Mouse (Mus musculus) regulatory T cell (primary cell): Measurements from ENCODE around the gene Pole2.

Source experiments
- in situ Hi-C: fragments of 300-600 bp; cut with MboI, MseI; formaldehyde crosslinking; loops from one replicate; pipeline ENCODE4 v1.15.1; 2025; ENCODE audit warnings: high pct_unique_total_duplicates

The Pole2 gene

DNA sequence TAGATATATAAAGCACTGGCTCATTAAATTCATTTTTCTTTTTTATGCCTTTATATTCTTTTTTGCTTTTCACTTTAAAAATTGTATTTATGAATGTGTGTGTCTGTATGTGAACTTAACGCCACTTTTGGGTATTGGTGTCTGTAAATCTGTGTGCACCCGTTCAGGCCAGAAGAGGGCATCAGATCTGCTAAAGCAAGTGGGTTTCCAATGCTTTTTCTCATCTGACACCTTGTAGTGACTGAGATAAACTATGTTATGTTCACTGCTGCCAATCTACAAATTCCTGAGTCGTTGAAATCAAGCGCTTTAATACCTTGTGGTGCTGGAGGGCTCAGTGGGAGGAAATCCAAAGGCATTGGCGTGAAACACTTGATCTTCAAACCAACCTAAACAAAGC lies 16.9 kb downstream of the Pole2 start:
- in situ Hi-C loops = loop anchor here (10.0 kb wide), 1 partner anchor 94 kb away; no protein-coding TSS in a partner anchor

DNA sequence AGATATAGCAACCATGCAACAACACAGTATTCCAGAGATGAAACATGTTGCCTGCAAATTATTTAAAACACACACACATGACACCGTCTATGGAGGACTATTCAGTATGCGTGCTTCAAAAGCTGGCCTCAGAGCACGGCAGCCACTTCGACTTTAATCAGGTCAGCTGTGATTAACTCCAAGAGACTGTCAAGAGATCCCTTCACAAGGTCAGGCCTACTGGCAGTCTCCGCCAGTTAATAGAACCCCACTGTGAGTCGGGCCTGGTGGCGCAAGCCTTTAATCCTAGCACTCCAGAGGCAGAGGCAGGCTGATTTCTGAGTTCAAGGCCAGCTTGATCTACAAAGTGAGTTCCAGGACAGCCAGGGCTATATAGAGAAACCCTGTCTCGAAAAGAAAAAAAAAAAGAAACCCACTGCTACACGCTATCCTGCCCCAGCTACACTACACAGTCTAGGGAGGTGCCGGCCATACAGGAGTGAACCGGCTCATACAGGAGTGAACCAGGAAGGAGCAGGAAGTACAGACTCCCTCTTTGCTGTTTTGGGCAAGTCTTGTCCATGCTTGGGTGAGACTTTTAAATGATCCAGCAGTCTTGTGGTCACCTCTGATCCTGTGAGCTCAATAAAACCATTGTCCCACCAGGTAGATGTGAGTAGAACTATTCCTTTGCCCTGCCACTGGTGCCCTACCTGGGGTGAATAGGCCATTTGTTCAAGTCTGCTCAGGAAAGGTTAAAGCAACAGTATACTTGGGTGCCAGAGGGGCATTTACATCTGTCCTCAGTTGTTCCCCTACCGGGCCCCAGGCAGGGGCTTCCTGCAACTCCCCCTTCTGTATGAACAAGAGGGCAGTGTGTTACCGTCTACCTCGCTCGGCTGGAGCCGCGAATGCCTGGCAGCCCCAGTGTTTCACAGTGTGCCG lies 17.7 kb downstream of the Pole2 start:
- in situ Hi-C loops = loop anchor here (10.0 kb wide), 1 partner anchor 94 kb away; no protein-coding TSS in a partner anchor

DNA sequence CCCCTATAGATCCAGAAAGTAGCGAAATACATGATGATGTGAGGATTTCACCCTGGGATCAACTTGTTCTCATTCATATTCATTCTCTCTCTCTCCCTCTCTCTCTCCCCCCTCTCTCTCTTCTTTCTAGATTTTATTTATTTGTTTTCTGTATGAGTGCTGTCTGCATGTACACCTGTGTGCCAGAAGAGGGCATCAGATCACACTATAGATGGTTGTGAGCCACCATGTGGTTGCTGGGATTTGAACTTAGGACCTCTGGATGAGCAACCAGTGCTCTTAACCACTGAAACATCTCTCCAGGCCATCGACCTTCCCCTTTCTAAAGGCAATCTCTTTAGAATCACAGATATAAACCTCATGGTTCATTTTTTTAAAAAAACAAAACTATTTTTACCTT lies 19.5 kb downstream of the Pole2 start:
- in situ Hi-C loops = loop anchor here (5.0 kb wide), 1 partner anchor 384 kb away; no protein-coding TSS in a partner anchor

DNA sequence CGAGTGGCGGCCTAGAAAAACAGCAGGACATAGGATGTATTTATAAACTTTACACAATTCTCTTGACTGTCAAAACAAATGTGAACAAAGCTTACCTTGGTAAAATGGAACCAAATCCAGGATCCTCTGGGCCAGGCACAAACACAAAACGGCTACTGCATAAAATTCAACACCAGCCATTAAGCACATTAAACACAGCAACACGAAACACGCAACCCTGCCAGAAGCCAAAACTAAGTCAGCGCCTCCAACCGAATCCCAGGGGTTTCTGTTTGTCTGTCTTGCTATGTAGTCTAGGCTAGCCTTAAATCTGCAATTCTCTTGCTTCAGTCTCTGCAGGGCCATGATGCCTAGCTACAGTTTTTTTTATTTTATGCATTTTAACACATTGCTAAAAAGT lies 20.1 kb downstream of the Pole2 start:
- in situ Hi-C loops = loop anchor here (5.0 kb wide), 1 partner anchor 384 kb away; no protein-coding TSS in a partner anchor

DNA sequence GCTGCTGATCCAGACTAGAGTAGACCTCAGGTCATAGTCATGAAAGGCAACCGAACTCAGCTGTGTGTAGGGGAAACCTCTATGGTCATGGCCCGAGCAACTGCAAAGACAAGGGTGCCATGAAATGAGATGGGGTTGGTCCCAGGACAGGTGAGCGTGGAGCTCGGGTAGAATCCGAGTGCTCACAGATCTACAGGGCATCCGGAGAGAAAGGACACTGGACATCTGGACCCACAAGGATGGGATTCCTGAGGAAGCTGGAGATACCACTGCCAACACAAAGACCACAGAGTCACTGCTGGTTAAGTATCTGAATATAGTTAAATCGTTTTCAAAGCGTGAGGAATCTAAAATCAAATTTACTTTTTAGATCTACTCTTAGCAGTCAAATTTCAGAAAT lies 20.6 kb downstream of the Pole2 start:
- in situ Hi-C loops = loop anchor here (5.0 kb wide), 1 partner anchor 385 kb away; no protein-coding TSS in a partner anchor

DNA sequence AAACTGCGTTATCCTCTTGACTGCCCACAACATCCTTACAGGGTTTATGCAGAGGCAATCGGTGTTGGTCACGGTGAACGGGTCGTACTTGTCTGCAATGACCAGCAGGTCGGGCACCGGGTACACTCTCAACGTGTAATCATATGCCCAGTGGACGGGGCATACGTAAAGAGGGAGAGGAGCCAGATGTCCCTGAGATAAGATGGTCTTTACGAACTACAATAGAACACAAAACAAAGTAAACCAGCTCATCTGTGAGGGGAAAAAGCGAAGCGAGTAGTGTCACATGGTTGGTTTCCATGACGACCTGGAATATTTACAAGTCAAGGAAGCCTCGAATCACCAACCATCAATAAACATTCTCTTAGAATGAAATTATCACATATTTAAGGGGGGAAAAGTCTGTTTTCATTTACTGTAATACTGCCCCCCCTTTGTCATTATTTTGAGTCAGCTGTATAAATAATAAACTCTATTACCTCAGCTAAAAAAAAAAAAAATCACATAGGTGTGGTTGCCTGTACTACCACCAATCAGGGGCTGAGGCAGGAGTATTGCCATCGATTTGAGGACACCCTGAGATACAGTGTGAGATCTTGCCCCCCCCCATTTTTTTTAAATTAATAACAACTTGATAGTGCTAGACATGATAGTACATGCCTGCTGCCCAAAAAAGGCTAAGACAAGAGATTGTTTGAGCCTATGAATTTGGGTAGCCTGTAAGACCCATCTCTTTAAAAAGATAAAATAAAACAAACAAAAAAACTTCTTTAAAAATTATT lies 23.8 kb downstream of the Pole2 start, which contains the start of gene Gm49384:
Gene Gm49384, minus strand, starts transcription at position 216 of the 782 bp plus-strand sequence.
- in situ Hi-C loops = no loop called here

DNA sequence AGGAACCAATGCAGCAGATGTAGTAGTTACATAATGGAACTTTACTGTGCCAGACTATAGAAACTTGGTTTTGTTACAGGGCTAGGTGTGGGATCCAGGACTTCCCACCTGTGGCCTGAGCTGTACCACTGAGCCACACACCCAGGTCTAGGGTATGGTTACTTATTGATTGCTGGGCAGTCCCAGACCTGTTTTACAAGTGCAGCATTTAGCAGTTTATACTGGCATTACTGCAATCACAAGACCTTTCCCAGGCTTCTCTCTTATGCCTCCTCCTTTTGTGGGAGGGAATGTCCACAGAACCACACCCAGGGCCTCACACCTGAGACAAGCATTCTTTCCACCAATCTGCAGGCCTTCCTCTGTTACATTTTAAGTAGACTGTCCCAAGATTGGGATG lies 29.0 kb downstream of the Pole2 start:
- in situ Hi-C loops = loop anchor here (25.0 kb wide), 2 partner anchors 1838 to 1938 kb away; partner anchors contain the start of genes 2700049A03Rik and Timm9

DNA sequence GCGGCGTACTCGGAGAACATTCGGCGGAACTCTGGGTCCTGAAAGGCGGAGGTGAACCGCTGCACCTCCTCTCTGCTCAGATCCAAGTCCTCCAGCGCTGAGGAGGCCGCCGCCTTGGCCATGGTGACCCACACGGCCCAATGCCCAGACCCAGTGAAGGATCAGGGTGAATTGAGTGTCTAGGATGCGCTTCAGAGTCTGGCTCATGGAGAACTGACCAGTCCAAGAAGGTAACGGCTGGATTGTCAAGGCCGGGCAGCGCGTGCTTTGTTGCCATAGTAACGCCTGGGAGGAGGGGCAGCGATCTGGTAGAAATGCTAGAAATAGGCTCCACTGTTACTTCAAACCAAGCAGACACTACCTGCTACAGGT lies 29.8 kb downstream of the Pole2 start, which contains the start of gene Dnaaf2:
Gene Dnaaf2, minus strand, starts transcription at position 266 of the 372 bp plus-strand sequence.
- in situ Hi-C loops = loop anchor here (25.0 kb wide), 2 partner anchors 1839 to 1939 kb away; partner anchors contain the start of genes 2700049A03Rik and Timm9

DNA sequence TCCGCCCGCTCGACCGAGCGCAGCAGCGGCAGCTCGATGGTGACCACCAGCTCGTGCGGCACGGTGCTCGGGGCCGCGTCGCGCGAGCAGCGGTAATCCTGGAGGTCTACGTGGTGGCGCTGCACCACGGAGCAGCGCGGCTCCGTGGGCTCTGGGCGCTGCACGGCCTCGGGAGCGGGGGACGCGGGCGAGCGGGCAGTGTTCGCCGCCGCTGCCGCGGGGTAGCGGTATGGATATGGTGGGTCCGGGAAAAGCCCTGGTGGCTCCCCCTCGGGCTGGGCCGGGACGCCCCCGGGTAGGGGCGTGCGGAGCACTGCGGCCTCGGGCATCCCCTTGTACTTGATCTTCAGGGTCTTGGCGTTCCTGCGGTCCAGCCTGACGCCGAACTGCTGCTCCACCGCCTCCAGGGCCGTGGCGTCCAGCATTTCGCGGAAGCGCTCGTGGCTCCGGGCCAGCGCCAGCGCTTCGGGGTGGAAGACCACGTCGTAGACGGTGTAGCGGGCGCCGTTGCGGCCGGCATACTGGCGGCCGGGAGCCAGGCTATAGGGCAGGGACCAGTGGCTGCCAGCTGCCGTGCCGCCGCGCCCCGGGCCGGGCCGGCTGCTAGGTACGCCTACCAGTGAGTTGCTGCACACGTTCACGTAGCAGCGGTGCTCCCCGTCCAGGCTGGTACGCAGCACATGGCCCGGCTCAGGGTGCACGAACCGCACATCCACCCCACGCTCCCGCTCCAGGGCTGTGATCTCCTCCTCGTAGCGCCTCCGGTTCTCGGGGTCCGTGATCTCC lies 30.4 kb downstream of the Pole2 start:
- in situ Hi-C loops = loop anchor here (25.0 kb wide), 2 partner anchors 1840 to 1940 kb away; partner anchors contain the start of genes 2700049A03Rik and Timm9

DNA sequence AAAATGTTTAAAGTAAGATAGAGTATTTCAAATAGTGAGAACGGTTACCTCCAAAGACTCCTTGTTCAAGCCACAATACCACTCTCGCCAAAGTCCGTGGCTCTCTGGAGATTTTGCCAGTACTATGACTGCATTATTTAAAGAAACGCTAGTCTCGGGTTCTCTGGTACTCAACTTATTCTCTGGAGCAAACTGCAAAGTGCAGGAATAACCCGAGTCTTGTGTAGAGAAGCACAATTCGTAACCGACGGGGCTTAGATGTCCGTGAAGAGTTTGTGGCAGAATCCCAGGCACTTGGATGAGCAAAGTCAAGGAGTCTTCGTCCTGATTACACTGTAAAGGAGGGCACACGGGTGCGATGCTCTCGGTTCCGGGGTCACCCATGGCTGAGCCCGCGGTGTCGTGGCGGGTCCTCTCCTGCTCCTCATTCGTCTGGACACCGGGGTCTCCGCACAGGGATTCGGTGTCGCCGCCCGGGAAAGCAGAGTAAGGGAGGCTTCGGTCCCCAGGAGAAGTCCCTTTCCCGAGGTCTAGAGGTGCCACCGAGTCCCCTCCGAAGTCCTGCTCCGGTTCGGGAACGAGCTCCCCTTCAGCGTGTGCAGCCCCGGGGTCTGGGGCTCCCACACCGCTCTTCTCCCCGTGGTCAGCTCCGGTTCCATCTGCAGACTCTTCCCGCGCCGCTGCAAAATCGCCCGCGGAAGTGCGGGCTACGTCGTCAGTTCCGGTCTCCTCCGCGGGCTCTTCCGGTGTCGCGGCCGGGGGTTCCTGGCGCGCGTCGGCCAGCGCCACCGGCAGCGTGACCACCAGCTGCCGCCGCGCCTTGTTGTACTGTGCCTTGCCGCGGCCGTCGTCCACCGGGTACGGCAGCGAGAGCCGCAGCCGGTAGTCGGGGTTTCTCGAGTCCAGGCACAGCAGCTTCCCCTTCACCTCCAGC lies 31.3 kb downstream of the Pole2 start, which contains the start of gene Gm49383:
Gene Gm49383, minus strand, starts transcription at position 661 of the 934 bp plus-strand sequence.
- in situ Hi-C loops = loop anchor here (25.0 kb wide), 2 partner anchors 1841 to 1941 kb away; partner anchors contain the start of genes 2700049A03Rik and Timm9

DNA sequence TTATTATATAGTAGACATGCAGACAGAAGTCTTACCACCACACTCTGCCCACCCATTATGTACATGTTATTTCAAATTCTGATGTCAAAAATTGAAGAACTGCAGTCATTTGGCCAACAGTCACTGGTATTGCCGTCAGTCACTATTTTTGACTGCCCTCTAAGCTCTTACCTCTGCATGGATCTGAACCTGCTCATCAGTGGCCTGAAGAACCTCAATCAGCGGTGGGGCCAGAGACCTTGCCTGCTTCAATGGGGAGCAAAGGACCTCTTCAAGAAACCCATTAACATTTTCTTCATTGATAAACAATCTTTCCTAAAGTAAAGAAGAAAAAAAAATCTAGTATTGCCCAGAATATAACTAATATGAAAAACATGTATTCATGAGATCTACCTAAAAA lies 35.4 kb downstream of the Pole2 start:
- in situ Hi-C loops = loop anchor here (25.0 kb wide), 2 partner anchors 1845 to 1945 kb away; partner anchors contain the start of genes 2700049A03Rik and Timm9

DNA sequence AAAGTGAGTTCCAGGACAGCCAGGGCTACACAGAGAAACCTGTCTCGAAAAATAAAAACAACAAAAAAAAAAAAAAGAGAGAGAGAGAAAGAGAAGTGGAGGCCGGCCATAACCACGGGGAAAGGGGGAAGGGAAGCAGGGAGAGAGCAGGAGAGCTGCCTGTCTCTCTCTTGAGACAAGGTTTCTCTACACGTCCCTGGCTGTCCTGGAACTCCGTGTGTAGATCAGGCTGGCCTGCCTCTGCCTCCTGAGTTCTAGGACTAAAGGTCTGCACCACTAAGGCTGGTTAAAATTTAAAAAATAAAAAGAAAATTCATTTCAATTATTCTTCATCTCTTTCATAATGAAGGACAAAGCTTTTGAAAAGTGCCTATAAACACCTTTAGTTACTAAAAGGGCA lies 36.6 kb downstream of the Pole2 start:
- in situ Hi-C loops = loop anchor here (25.0 kb wide), 2 partner anchors 1846 to 1946 kb away; partner anchors contain the start of genes 2700049A03Rik and Timm9

DNA sequence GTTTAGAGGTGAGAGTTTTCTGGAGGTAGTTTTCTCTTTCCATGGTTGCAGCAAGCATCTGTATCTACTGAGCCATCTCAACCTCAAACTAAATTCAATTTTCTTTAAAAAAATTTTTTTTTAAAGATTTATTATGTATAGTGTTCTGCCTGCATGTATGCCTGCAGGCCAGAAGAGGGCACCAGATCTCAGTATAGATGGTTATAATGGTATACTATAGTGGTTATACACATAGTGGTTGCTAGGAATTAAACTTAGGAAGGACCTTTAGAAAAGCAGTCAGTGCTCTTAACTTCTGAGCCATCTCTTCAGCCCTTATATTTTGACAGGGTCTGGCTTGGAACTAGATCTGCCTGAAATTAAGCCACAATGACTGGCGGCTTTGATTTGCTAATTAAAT lies 37.5 kb downstream of the Pole2 start:
- in situ Hi-C loops = loop anchor here (25.0 kb wide), 2 partner anchors 1847 to 1947 kb away; partner anchors contain the start of genes 2700049A03Rik and Timm9

DNA sequence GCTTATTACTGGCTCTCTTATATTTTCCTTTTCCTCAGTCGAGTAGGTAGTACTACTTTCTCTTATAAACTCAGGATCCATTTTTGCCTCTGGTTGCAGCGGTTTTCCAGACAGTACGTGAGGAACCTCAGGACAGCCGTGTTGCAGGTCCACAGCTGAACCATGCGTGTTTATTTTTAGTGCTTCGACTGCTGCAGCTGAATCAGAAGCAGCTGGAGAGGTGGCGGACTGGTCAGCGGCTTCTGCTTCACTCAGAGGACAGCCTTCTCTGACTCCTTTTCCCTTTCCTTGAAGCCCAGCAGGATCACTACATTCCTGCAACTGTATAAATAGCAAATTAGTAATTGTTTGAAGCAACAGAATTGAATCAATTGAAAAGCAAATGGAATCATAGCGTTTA lies 37.9 kb downstream of the Pole2 start:
- in situ Hi-C loops = loop anchor here (25.0 kb wide), 2 partner anchors 1847 to 1947 kb away; partner anchors contain the start of genes 2700049A03Rik and Timm9

DNA sequence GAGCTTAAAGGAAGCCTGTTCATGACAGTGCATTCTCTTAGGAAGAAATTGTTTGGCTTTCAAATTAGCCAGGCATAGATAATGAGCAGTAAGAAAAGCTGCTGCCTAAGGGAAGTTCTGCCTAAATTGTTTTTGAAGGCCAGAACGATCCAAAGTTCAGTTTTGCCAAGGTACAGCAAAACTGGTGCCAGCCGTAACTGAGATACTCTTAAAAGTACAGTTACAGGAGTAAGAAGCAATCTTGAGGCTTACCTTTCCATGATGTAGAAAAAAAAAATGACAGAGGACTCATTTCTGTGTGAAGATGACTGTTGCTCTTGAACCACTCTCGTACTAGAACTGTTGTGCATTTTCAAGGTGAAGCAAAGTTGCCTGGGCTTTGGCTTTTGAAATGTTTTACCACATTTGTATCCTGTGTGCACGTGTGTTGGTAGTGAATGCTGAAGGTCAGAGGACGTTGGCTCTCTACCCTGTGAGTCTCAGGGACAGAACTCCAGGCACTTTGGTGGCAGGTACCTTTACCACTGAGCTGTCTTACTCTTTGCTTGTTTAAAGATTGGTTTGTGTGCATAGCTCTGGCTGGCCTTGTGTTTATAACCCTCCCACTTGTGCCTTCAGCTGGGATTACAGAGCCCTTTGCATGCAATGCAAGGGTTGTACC lies 41.1 kb downstream of the Pole2 start:
- in situ Hi-C loops = loop anchor here (25.0 kb wide), 2 partner anchors 1850 to 1950 kb away; partner anchors contain the start of genes 2700049A03Rik and Timm9

DNA sequence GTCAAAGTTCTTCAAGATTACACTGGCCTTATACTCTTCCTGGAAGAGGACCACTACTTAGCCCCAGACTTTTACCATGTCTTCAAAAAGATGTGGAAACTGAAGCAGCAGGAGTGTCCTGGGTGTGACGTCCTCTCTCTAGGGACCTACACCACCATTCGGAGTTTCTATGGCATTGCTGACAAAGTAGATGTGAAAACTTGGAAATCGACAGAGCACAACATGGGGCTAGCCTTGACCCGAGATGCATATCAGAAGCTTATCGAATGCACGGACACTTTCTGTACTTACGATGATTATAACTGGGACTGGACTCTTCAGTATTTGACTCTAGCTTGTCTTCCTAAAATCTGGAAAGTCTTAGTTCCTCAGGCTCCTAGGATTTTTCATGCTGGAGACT lies 42.6 kb downstream of the Pole2 start:
- in situ Hi-C loops = loop anchor here (25.0 kb wide), 2 partner anchors 1852 to 1952 kb away; partner anchors contain the start of genes 2700049A03Rik and Timm9

DNA sequence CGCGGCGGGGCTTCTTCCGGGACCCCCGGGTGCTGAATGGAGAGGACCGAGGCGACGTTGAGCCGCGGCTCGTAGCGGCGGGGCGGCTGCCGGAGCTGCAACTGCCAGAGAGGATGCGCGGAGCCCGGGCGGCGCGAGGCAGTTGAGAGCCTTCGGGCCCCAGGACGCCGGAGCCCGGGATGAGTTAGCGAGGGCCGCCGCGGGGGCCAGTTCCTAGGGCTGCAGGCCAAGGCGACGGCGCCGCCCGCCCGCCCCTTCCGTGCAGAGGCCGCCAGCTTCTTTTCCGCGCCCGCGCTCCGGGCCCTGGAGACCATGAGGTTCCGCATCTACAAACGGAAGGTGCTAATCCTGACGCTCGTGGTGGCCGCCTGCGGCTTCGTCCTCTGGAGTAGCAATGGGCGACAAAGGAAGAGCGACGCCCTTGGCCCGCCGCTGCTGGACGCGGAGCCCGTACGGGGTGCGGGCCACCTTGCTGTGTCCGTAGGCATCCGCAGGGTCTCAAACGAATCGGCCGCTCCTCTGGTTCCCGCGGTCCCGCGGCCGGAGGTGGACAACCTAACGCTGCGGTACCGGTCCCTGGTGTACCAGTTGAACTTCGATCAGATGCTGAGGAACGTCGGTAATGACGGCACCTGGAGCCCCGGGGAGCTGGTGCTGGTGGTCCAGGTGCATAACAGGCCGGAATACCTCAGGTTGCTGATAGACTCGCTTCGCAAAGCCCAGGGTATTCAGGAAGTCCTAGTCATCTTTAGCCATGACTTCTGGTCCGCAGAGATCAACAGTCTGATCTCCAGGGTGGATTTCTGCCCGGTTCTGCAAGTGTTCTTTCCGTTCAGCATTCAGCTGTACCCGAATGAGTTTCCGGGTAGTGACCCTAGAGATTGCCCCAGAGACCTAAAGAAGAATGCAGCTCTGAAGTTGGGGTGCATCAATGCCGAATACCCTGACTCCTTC lies 43.4 kb downstream of the Pole2 start:
- in situ Hi-C loops = loop anchor here (25.0 kb wide), 2 partner anchors 1853 to 1953 kb away; partner anchors contain the start of genes 2700049A03Rik and Timm9
